Mouse (Mus musculus) ES-Bruce4 (cell line): Measurements from ENCODE around the gene Clec3b.

ENCODE experiments used
- CTCF ChIP-seq: IDR thresholded peaks from one replicate; pipeline ENCODE4 v1.8.1; 2011; ENCODE audit warnings: low read depth, low read length
- POLR2A ChIP-seq: IDR thresholded peaks from one replicate; pipeline ENCODE4 v1.8.1; 2011; ENCODE audit warnings: low read length; ENCODE audit not compliant: insufficient read depth

- TF ChIP-seq POLR2A, result no peak
- TF ChIP-seq CTCF, result no peak
These were observed 56.2 kb downstream of the Clec3b start for GRCm38 (mm10) chr9:123206948-123207347.
